ENCODE assay signal across 27 mouse cellular contexts in genomic region chr1:185462889-185463288, GRCm38 (mm10). TPM values are rescaled to one million over a fixed set of nuclear protein-coding genes. Genes with fewer than 3 reads are reported as not detected.
A peak's percentile ranks its signal among the peaks of the same experiment; 100 is the strongest.
DNase-seq lines count a peak whose midpoint lies in the region; ATAC-seq and TF ChIP-seq lines count a peak whose summit lies in the region.
"Had no signal": no experiment of that assay in that cellular context is flagged by ENCODE, and none has a peak within 500 bp of the region (broad histone marks: within the 10 kb centered on the region; RNA-seq: fewer than 3 reads in every experiment).

No protein-coding gene starts in this region.

- TF ChIP-seq POLR2A in liver, adult 2 months (IDR thresholded peaks at IDR 0.05; ENCODE audit: extremely low read depth, insufficient read depth, low read length), result no peak

- 42% methylated on average over 5 of the region's 5 CpGs for WGBS in liver, adult 2 months
- 72% methylated on average over 5 of the region's 5 CpGs for WGBS in liver, embryonic 13.5 days (ENCODE audit: insufficient replicate concordance)
- 81% methylated on average over 5 of the region's 5 CpGs for WGBS in liver, embryonic 16.5 days (ENCODE audit: insufficient replicate concordance)
- 83% methylated on average over 5 of the region's 5 CpGs for WGBS in forebrain, embryonic 13.5 days

- H3K27ac ChIP-seq in liver, adult 2 months (replicated peaks; ENCODE audit: insufficient read depth, low read depth, low read length), result no peak overlapping the region
- H3K27ac ChIP-seq in liver, embryonic 13.5 days, result peak overlapping the region; percentile 59
- peak overlapping the region; percentile 29; the same call in 1 of the 2 replicates for H3K27ac ChIP-seq in liver, embryonic 16.5 days (ENCODE audit: low read length)
- no peak overlapping the region for H3K27ac ChIP-seq in forebrain, embryonic 13.5 days
- H3K27ac ChIP-seq: forebrain, embryonic 10.5 days; gastrocnemius, adult 2 months; heart, embryonic 13.5 days; hindbrain, embryonic 14.5 days; hindbrain, postnatal 0 days had no signal

- H3K4me1 ChIP-seq in liver, adult 2 months (ENCODE audit: control insufficient read depth, insufficient read depth, low read length), result peaks cover 32% of the 10 kb centered on the region
- H3K4me1 ChIP-seq in liver, embryonic 13.5 days (replicated peaks), result peaks cover 97% of the 10 kb centered on the region
- H3K4me1 ChIP-seq in liver, embryonic 16.5 days (ENCODE audit: control insufficient read depth, low read depth, low read length), result peaks cover 66% of the 10 kb centered on the region
- peaks cover 10% of the 10 kb centered on the region for H3K4me1 ChIP-seq in forebrain, embryonic 13.5 days
- H3K4me1 ChIP-seq: forebrain, embryonic 10.5 days had no signal

- H3K36me3 ChIP-seq in liver, adult 2 months (ENCODE audit: control insufficient read depth, insufficient read depth, low read length), result peaks cover 18% of the 10 kb centered on the region; the same call in 1 of the 2 replicates
- peaks cover 97% of the 10 kb centered on the region for H3K36me3 ChIP-seq in liver, embryonic 13.5 days
- H3K36me3 ChIP-seq in liver, embryonic 16.5 days (ENCODE audit: control insufficient read depth, insufficient read depth), result peaks cover 64% of the 10 kb centered on the region
- peaks cover 21% of the 10 kb centered on the region for H3K36me3 ChIP-seq in forebrain, embryonic 13.5 days (ENCODE audit: poor library complexity, severe bottlenecking)
- H3K36me3 ChIP-seq: forebrain, embryonic 10.5 days; heart, embryonic 13.5 days had no signal

- ATAC-seq in liver, embryonic 13.5 days (ENCODE audit: low read depth), result no peak
- no peak for ATAC-seq in liver, embryonic 16.5 days (ENCODE audit: low read depth)
- no peak for ATAC-seq in forebrain, embryonic 13.5 days
- ATAC-seq: forebrain, embryonic 14.5 days; forebrain, postnatal 0 days; hindbrain, postnatal 0 days; Patski had no signal

- H3K4me3 ChIP-seq in liver, adult 2 months (ENCODE audit: insufficient read depth, low read depth, low read length), result no peak overlapping the region
- no peak overlapping the region for H3K4me3 ChIP-seq in liver, embryonic 13.5 days (replicated peaks)
- H3K4me3 ChIP-seq in liver, embryonic 16.5 days (ENCODE audit: low read depth, low read length), result no peak overlapping the region
- H3K4me3 ChIP-seq in forebrain, embryonic 13.5 days, result no peak overlapping the region
- H3K4me3 ChIP-seq: forebrain, embryonic 10.5 days; gastrocnemius, adult 2 months; heart, embryonic 13.5 days had no signal

- no peak for TF ChIP-seq CTCF in liver, adult 2 months (IDR thresholded peaks at IDR 0.05; ENCODE audit: low read depth, low read length)

- H3K9me3 ChIP-seq in liver, embryonic 13.5 days (replicated peaks), result no peaks in the 10 kb centered on the region
- no peaks in the 10 kb centered on the region for H3K9me3 ChIP-seq in liver, embryonic 16.5 days (replicated peaks; ENCODE audit: control insufficient read depth, low read length)
- H3K9me3 ChIP-seq in forebrain, embryonic 13.5 days (replicated peaks), result no peaks in the 10 kb centered on the region
- H3K9me3 ChIP-seq: forebrain, embryonic 10.5 days; G1E; heart, embryonic 13.5 days had no signal

- peak overlapping the region; percentile 85 for H3K4me2 ChIP-seq in liver, embryonic 13.5 days
- H3K4me2 ChIP-seq in liver, embryonic 16.5 days (ENCODE audit: low read depth, low read length), result 0 out of 2 replicates have a peak overlapping the region, but pooled peaks have one; percentile 1
- H3K4me2 ChIP-seq in forebrain, embryonic 13.5 days, result no peak overlapping the region
- H3K4me2 ChIP-seq: heart, embryonic 13.5 days; hindbrain, embryonic 14.5 days had no signal

- peaks cover 13% of the 10 kb centered on the region for H3K79me2 ChIP-seq in liver, adult 2 months (ENCODE audit: control insufficient read depth, insufficient read depth, low read length)

- DNase-seq in liver, adult 2 months (ENCODE audit: extremely low read depth, low read depth, low spot score), result peak; percentile 67
- DNase-seq in liver, result no peak
- DNase-seq in liver, embryonic 13.5 days, result no peak
- DNase-seq in retina, embryonic 14.5 days (ENCODE audit: low spot score), result no peak
- DNase-seq: adrenal gland, postnatal 10 days; adrenal gland, postnatal 36 days; B cell, adult 2 months; cerebellum, adult 18-20 months; cerebellum, adult 9-10 months; cerebellum, postnatal 14 days; forebrain, postnatal 0 days; gastrocnemius, adult 2 months; gastrocnemius, postnatal 14 days; heart, adult 18-20 months; heart, postnatal 14 days; heart, postnatal 4 days had no signal

- H3K9ac ChIP-seq in liver, adult 2 months (ENCODE audit: low read depth, low read length), result no peak overlapping the region
- H3K9ac ChIP-seq in liver, embryonic 13.5 days, result no peak overlapping the region
- no peak overlapping the region for H3K9ac ChIP-seq in liver, embryonic 16.5 days (ENCODE audit: low read depth, low read length)
- H3K9ac ChIP-seq in forebrain, embryonic 13.5 days, result no peak overlapping the region
- H3K9ac ChIP-seq: forebrain, postnatal 0 days; heart, embryonic 13.5 days; hindbrain, embryonic 14.5 days had no signal

- no peaks in the 10 kb centered on the region for H3K27me3 ChIP-seq in liver, adult 2 months (ENCODE audit: control insufficient read depth, insufficient read depth, low read length)
- H3K27me3 ChIP-seq in liver, embryonic 13.5 days, result no peaks in the 10 kb centered on the region
- H3K27me3 ChIP-seq in liver, embryonic 16.5 days (ENCODE audit: control insufficient read depth, insufficient read depth, low read depth, low read length), result no peaks in the 10 kb centered on the region
- no peaks in the 10 kb centered on the region for H3K27me3 ChIP-seq in forebrain, embryonic 13.5 days
- H3K27me3 ChIP-seq: CH12.LX; heart, embryonic 13.5 days had no signal

RNA-seq across cellular contexts. Expression of gene Slc30a10, which starts 8.2 kb away (rescaled TPM):
- 7.6 and 9.2 TPM in 2 replicates for total RNA-seq in liver, adult 2 months (2014; rRNA removed)
- 23.5 and 26.6 TPM in 2 replicates for polyA plus RNA-seq in liver, adult 2 months (2012; rRNA removed)
- 10.4 and 12.5 TPM in 2 replicates for polyA plus RNA-seq in liver, embryonic 13.5 days (2015; fragmentation: Nextera tagmentation; extraction: Ambion mirVana)
- 13.0 and 15.6 TPM in 2 replicates for polyA plus RNA-seq in liver, embryonic 16.5 days (2015; fragmentation: Nextera tagmentation; extraction: Ambion mirVana)
- 8.2 and 10.5 TPM in 2 replicates for polyA plus RNA-seq in forebrain, embryonic 13.5 days (2015; fragmentation: Nextera tagmentation; extraction: Ambion mirVana)
- total RNA-seq: adrenal gland, adult 18-20 months; CH12.LX; gastrocnemius, adult 2 months; heart, adult 18-20 months; heart, postnatal 14 days; heart, postnatal 4 days had no signal
- polyA plus RNA-seq: Patski had no signal

Comparison
In these comparisons a context has a peak if more than half of its experiments do, and no peak if none do; other contexts are left out.
1. H3K27ac ChIP-seq: peak in liver, embryonic 13.5 days (single experiment) and liver, embryonic 16.5 days (single experiment); none in liver, adult 2 months (single experiment) and forebrain, embryonic 13.5 days (single experiment).